Mouse (Mus musculus) gastrocnemius, postnatal 14 days (tissue): ENCODE measurements around the gene Acaca. TPM values are rescaled to one million over a fixed set of nuclear protein-coding genes. Genes with fewer than 3 reads are reported as not detected.

Source experiments
- DNase-seq: peaks from one replicate; pipeline ENCODE4 v3.0.0; 2021; ENCODE audit warnings: mixed read lengths
- intact Hi-C: fragments of 180-260 bp; cut with DNase I; formaldehyde crosslinking; loops from one replicate; pipeline ENCODE4 v1.15.1; 2025; ENCODE audit warnings: low total_unique reads
- total RNA-seq, 2 experiments: library from RNA; stranded (reverse); gene quantifications; 2 replicates each; pipeline ENCODE4 v1.2.3; 2021

Gene Acaca
- total RNA-seq, 2 experiments from 2014 or later: 8.9 to 12.2 TPM

DNA sequence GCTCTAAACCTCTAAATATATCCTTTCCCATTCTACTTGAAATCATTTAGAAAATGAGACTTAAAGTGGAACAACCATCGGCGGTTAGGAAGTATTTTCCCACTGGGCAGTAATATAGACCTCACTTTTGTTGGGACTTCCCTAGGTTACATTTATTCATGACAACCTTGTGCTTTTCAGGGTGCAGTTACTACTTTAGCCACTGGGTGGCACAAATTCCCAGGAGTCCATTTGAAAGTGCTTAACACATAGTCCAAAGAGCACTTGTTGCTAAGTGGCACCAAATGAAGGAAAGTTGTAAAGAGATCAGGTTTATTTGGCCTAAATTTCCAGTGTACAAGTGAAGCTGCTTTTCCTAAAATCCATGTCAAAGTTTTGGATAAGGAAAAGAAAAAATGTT lies 12.3 kb downstream of the Acaca start:
- intact Hi-C loops: no loop called here
- DNase-seq: peak; percentile 22

DNA sequence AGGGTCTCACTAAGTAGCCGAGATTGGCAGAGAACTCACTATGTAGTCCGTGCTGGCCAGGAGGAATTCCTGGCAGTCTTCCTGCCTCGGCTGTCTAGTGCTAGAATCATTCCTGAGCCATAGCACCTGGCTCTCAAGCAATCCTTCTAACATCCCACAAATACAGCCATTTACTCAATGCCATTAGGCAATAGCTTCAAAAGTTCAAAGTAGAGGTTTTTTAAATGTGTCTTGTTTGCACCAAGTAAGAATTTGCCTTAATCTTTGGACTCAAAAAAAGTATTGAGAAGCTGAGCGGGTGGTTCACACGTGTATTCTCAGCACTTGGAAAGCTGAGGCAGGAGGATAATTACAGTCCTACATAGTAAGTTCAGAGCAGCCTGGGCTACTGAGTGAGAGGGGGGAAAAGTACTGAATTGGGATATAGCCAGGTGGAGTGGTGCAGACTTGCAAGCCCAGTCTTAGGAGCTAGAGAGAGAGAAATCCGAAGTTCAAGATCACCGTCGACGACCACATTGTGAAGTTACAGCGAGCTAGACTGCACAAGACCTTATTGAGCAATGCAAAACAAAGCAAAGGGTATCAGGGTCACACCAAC lies 15.8 kb downstream of the Acaca start:
- DNase-seq: no peak
- intact Hi-C loops: no loop called here

DNA sequence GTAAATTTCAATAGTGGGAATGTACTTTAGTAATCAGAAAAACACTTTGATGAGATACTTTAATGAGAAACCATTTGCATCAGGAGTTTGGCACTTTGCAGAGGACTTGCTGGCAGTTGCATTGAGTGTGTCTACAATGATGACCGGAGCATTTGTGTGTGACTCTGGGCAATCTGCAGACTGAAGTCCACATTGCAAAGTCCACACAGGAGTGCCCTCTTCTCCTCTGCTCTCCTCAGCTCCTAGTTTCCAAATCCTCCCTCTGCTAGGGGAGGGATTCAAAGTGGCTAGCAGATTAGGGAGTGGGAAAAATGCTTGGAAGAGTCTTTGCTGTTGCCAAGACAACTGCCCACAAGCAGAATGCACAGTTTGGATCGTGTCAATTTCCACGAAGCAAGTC lies 16.6 kb downstream of the Acaca start:
- intact Hi-C loops: no loop called here
- DNase-seq: no peak

DNA sequence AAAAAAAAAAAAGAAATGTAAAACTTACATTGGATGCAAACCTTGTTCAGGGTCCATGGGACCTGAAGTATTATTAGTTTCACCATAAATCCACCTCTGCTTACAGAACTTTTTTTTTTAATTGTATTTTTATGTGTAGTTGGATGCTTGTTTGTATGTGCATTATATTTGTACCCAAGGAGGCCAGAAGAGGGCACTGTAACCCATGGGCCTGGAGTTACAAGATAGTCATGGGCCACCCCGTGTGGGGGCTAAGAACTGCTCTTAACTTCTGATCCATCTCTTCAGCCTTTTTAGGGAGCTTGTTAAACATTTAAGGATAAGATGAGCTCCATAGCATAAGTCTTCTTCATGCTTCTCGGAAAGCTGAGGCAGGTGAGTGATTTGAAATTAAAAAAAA lies 21.4 kb downstream of the Acaca start:
- intact Hi-C loops: no loop called here
- no peak for DNase-seq

DNA sequence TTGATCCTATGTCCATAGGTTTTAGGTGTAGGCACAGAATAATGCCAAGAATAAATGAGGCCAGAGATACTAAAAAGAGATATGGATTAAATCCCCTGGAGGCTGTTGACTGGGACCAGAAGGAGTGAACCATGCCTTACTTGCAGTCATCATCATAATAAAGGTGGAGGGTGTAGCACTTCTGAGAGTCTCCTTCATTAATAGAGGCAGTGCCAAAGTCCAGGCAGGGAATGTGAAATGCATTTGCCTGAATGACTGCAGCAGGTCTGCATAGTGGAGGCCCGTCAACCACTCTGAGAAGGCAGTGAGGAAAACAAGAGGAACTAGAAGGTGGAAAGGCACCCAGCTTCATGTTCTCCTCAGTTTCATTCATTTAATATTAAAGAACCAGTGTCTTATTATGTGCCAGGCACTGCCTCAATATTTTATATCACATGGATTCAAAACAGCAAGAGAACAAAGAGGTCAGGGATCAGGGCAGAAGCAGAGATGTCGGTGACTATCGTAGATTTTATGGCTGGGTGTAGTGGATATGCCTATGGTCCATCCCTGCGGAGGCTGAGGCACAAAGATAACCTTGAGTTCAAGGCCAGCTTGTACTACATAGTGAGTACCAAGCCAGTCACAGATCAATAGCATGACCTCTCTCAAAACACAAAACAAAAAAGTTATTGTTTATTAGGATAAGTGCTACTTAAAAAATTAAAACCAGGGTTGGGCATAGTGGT lies 27.2 kb downstream of the Acaca start:
- intact Hi-C loops: no loop called here
- no peak for DNase-seq

DNA sequence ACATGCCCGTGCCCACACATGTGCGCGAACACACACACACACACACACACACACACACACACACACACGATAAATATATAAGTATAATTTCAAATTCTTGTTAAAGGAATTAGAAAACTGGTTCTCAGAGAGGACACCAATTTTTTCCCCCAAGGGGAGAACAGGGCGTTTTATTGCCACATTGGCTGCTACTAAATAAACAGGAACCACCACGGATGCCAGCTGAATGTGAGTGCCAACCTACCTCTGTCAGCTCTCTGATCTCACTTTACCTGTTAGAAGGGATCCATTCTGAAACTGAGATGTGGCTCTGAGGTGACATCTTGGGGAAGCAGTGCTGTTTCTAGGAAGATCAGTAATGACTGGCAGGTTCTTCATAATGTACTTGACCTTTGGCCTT lies 34.7 kb downstream of the Acaca start:
- DNase-seq: no peak
- intact Hi-C loops: no loop called here

DNA sequence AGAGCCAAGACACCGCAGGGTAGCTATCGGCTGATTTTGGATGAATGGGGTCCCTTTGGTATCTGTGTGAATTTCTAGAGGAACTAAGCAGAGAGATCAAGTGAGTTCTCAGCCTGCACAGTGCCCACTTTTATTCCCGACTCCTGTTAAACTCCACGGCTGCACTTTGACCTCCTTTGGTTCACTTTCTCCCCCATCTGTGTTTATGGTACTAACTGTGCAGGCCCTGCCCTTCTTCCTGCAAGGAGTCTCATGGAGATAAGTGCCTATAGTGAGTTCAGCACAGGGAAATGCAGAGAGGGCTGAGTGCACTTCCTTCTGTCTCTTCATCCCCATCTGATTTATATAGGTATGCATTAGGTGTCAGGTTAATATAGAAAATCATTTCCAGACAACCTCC lies 35.1 kb downstream of the Acaca start:
- no peak for DNase-seq
- intact Hi-C loops: no loop called here

DNA sequence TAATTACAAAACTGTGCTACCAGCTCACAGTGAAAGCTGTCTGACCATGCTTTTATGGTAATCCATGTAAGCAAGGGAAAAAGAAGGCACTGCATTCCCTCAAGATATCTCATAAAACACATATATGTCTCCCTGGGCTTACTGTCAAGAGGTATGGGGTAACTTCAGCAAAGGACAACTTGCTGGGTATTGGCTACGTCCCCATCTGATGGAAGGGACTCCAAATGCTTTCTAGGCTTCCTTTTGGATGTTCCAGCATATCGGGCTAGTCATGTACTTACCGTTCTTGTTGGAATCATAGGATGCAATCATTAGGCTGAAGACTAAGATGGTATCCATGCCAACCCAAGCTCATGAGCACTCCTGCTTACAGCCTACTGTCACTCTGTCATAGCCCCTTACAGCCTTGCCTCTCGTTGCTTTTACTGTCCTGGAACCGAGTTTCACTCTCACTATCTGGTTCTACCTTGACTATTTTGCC lies 37.6 kb downstream of the Acaca start, which contains the start of gene Gm11437:
Gm11437 (minus strand) TSS at position 431 of the 481 bp plus-strand sequence.
- no peak for DNase-seq
- intact Hi-C loops: no loop called here

DNA sequence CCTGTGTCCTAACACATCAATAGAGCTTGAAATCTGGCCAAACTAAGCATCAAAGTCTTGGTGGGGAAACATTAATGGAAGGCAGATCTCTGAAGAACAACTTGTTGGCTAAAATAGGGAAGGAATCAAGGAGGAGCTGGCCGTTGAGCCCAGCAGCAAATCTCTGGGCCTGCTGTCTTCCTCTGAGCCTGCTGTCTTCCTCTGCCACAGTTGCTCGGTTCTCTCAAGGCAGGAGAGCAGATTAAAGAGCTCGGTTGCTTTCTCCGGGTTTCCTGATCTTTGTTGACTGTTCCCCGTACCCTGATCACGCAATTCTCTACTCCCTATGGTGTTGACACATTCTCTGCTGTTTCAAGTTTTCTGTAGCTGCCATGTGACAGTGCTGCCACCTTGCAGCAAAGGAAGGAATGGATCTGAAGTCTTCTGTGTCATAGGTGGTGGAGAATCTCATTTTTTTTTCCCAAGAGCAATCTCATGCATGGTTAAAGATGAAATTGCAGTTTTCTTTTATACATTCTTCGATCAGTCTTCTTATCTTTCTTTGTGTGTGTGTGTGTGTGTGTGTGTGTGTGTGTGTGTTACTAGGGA lies 39.3 kb downstream of the Acaca start:
- DNase-seq: peak; percentile 7
- intact Hi-C loops: no loop called here

DNA sequence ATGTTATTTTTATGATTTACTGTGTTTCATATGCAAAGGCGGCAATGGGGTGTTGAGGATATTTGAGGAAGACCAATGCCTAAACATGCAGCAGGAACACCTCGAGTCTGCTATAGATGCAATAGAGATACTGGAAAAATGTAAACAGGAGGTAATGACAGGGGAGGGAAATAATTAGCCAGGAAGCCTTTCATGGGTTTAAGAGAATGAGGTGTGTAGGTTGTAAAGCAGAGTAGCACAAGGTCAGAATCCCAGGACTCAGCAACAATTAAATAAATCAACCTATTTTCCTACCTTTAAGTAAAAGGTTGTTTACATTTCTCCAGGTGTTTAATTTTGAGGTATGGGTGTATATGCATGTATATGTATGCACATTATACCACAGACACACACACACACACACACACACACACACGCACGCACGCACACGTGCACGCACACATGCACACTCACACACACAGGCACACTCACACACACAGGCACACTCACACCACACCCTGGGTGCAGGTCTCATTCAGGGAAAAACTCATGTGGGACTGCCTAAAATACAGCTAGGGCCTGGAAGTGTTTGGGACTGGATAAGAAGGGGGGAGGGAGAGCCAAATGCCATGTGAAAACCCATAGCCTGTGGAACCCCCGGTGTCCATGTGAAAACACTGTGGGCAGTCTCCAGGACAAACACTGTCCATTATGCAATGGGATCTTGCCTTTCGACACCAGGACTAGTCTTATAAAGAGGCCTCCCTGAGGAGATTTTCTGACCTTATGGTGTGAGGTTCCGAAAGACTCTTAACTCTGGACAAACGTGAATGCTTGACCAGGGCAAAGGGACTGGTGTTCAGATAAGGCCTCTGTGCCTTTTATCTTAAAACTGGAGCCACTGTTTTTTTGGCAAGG lies 43.3 kb downstream of the Acaca start:
- intact Hi-C loops: no loop called here
- DNase-seq: no peak

DNA sequence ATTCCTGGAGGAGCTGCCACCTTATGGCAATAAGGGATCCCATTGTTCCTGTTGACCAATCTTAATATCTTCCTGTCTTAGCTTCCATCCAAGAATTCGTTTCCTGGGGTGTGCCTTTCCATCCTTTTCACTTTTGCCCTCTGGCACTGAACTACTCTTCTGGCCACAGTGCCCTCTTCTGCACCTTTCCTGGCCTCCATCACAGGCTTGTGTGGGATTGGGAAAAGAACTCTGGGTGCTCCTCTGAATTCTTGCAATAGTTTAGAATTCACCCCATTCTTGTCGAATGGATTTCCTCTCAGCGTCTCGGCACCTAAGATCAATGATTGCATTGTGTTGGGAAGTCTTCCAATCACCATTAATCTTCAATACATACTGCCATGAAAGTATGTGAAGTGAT lies 49.1 kb downstream of the Acaca start:
- no peak for DNase-seq
- intact Hi-C loops: no loop called here

DNA sequence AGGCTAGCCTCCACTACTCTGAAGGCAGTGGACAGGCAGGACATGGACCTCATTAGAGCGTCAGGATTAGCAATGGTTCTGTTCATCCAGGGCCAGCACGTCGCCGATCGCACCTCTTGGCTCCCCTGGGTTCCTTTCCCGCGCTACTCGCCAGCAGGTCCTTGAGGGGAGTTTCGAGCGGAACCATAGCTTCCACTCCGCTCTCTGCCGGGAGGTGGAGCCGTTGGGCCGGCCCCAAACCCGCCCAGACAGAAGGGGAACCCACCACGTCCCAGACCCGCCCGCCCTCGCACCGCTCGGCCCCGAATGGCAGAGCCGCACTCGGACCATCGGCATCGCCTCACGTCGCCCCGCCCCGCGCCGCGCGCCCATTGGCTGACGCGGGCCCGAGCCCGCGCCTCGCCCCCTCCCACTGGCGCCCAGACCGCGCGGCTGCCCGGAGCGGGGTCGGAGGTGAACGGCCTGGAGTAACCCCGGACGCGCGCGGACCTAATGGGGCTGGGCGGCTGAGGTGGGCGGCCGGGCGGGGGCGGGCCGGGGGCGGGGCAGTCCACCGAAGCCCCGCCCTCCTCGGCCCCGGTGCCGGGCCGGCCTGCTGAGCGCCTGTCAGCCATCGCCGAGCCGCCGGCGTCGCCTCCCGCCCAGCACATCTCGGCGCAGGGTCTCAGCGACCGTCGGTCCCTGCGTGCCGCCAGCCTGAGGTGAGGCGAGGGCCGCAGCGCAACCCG lies 49.9 kb downstream of the Acaca start:
- intact Hi-C loops: no loop called here
- peak; percentile 98 for DNase-seq

DNA sequence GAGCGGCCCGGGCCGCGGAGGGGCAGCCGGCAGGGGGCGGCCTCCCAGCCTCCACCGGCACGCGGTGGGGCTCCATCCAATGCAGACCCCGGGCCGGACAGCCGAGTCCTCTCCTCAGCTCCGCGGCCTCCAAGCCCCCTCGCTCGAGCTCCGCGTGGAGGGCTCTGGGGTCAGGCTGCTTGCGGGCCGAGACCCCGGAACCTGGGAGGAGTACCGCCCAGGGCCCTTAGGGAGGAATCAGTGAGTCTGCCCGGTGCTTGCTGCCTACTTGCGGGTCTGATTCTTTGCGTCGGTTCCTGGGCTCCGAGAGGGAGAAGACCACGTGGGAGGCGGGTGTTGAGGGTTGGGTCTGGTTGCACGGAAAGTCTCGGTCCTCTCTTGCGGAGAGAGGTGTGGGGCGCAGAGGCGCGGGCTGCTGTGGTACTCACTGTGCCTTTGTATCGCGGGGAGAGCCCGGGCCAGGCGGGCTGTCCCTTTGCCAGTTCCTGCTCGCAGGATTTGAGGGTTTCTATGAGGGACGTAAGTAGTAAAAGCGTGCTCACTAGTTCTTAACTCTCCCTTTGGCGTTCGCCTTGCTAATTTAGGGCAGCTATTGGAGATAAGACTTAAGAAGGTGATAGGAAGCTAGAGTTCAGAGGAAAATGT lies 50.6 kb downstream of the Acaca start:
- peak; percentile 66 for DNase-seq
- intact Hi-C loops: no loop called here

DNA sequence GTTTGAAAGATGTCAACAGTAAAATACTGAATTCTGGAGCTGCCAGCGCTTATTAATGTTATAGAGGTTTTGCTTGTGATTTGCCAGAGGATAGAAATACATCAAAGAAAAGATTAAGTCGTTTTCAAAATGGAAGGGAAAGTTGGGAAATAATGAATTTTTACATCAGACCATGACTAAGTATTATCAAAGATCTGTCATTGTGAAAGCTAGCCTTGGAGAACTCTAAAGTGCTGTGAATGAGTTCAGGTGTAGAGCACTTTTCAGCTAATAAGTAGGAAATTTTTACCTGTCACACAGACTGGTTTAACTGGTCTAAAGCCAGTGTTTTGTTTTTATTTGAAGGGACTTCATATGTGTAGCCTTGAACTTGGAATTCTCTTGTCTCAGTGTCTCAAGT lies 51.8 kb downstream of the Acaca start:
- no peak for DNase-seq
- intact Hi-C loops: no loop called here

DNA sequence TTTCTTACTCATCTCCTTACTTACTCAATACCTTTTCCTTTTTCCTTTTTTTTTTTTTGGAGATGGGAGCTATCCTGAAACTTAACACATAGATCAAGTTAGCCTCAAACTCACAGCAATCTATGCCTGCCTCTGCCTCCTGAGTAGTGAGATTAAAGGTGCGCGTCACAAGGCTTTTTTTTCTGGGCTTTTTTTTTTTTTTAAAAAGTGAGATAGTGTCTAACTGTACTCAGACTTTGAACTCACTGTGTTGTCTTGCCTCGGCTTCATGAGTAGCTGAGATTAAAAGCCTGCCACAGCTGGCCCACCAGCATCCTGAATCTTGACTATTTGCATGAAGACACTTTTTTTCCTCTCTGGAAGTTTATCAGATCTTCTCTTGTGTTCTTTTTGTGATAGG lies 59.1 kb downstream of the Acaca start:
- DNase-seq: no peak
- intact Hi-C loops: no loop called here

DNA sequence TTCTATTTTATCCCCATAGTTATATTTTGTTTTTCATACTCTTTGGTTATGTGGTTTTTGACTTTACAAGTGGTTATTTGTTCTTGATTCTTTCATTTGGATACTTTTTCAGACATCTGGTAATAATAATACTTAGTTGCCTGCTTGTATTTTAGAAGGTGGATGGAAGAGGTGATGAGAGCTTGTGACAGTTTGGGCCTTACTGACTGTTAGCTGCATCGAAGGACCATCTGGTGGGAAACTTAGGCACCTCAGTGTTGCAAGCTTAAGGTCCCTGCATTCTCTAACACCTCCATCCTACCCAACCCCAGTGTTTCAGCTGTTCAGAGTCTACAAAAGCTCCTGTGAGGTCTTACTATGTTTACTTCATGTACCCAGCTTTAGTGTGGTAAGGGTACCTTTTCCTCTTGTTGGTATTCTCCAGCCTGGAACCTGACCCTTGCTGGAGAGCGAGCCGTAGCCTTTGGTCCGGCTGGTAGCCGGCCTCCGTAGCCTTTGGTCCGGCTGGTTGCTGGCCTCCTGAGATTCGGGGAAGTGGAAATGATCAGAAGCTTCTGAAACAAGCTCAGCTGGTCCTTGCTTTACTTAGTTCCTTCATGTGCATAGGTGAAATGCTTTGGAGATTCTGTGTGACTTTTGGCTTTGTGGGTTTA lies 61.2 kb downstream of the Acaca start:
- DNase-seq: no peak
- intact Hi-C loops: no loop called here

DNA sequence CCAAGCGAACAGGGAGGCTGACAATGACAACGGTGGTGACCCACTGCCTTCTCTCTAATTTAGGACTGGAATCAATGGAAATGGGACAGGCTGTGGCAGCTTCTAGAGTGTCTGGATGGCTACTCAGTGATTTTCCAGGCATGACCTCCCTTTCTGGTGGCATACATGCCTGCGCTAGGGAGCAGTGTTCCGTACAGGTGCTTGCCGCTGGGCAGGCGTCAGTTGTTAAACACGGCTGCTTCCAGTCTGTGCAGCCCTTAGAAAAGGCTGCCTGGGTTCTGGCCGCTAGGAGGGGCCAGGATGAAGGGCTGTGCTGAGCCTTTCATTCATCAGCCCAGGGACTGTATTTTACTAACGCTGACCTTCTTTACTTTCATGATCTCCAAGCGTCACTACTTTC lies 63.8 kb downstream of the Acaca start:
- DNase-seq: no peak
- intact Hi-C loops: no loop called here

DNA sequence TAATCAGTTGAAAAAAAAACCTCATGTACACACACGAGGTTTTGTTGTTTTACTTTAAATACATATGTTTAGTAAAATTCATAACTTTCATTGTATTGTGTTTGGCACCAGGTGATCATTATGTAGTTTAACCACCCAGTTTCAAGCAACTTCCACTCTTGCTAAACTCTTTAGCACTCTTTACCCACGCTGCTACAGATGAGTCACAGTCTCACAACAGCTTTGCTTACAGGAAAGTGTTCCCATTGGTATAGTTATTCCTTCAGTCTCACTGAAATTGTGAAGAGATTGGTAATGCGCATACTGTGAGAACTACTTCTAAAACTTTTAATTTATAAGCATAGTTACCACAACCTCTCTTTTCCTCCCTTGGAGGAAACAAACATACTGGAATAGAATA lies 65.3 kb downstream of the Acaca start:
- no peak for DNase-seq
- intact Hi-C loops: no loop called here
